Mouse (Mus musculus) neural tube, embryonic 13.5 days (tissue): ENCODE results near the gene Cdk5rap3. TPM values are rescaled to one million over a fixed set of nuclear protein-coding genes. Genes with fewer than 3 reads are reported as not detected.

Experiments
- ATAC-seq: fragments of 200-750 bp; cut with Nextera tagmentation; 2 replicates; pipeline ENCODE4 v1.8.0; 2017; ENCODE audit warnings: low read depth, mild to moderate bottlenecking, moderate TSS enrichment, moderate library complexity
- H3K27ac ChIP-seq: fragments of 300-500 bp; sonication (generic); replicated peaks from 2 replicates; pipeline ENCODE4 v1.5.1; 2015; ENCODE audit warnings: moderate library complexity, mild to moderate bottlenecking, inconsistent platforms
- H3K27me3 ChIP-seq: fragments of 300-500 bp; sonication (generic); 2 replicates; pipeline ENCODE4 v1.6.1; 2015; ENCODE audit warnings: mild to moderate bottlenecking, inconsistent platforms
- H3K36me3 ChIP-seq: fragments of 300-500 bp; sonication (generic); 2 replicates; pipeline ENCODE4 v1.6.1; 2015; ENCODE audit warnings: mild to moderate bottlenecking, inconsistent platforms
- H3K4me1 ChIP-seq: fragments of 300-500 bp; sonication (generic); replicated peaks from 2 replicates; pipeline ENCODE4 v1.6.1; 2015; ENCODE audit warnings: inconsistent platforms
- H3K4me2 ChIP-seq: fragments of 300-500 bp; sonication (generic); 2 replicates; pipeline ENCODE4 v1.6.1; 2015; ENCODE audit warnings: inconsistent platforms, mild to moderate bottlenecking, moderate library complexity
- H3K4me3 ChIP-seq: fragments of 300-500 bp; sonication (generic); 2 replicates; pipeline ENCODE4 v1.5.1; 2015; ENCODE audit warnings: mild to moderate bottlenecking, inconsistent platforms
- H3K9ac ChIP-seq: fragments of 300-500 bp; sonication (generic); 2 replicates; pipeline ENCODE4 v1.6.1; 2015; ENCODE audit warnings: moderate library complexity, mild to moderate bottlenecking, inconsistent platforms
- H3K9me3 ChIP-seq: fragments of 300-500 bp; sonication (generic); 2 replicates; pipeline ENCODE4 v1.6.1; 2016; ENCODE audit warnings: inconsistent platforms
- WGBS: fragments of 180-500 bp; shearing (Covaris S2); methylation state at CpG from one replicate; pipeline ENCODE4 v1.1.7; 2015; 5-methylcytosine and 5-hydroxymethylcytosine counted together
- polyA plus RNA-seq: library from polyadenylated mRNA; unstranded; fragments of >200 nt; fragmentation: Nextera tagmentation; extraction: Ambion mirVana; gene quantifications from 2 replicates; pipeline ENCODE4 v1.2.1, GENCODE M21; 2015

The Cdk5rap3 gene
- 79.2 and 92.0 TPM in 2 replicates for polyA plus RNA-seq

GRCm38 (mm10) chr11:96916044-96916884, at the start of gene Cdk5rap3:
Gene Cdk5rap3 (minus strand): TSS chr11:96916496.
- Histone ChIP-seq H3K9ac (peak within 1 kb of the TSS; percentile 81), H3K27ac (peak within 1 kb of the TSS; percentile 79)

DNA sequence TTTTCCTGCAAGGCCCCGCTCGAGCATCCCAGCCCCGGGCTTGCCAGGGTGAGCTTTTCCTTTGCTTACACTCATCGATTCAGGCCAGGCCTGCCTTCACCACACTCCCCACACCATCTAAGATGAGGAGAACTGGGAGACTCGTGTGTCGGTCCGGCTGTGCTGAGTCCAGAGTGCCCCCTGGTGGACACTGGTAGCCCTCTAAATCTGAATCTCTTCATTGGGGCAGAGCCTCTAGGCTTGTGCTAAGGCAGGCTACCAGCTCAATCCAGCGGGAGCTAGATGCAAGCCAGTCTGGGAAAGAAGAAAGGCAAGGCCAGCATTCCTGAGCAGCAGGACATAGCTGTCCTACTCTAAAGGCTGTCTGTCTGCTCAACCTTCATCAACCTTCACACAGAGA, 47.3 kb upstream of the Cdk5rap3 start:
- peak; percentile 61; the same call in 1 of the 2 replicates for ATAC-seq
- H3K4me1 ChIP-seq: peaks cover 10% of the 10 kb centered on the region; the same call in 1 of the 2 replicates
- peaks cover 45% of the 10 kb centered on the region for H3K36me3 ChIP-seq
- WGBS: 22% methylated on average over 8 of the region's 8 CpGs
- H3K9ac ChIP-seq: peak overlapping the region; percentile 17; the same call in 1 of the 2 replicates
- H3K27me3 ChIP-seq: no peaks in the 10 kb centered on the region
- H3K27ac ChIP-seq: no peak overlapping the region; the same call in 1 of the 2 replicates
- H3K9me3 ChIP-seq: no peaks in the 10 kb centered on the region
- no peak overlapping the region for H3K4me2 ChIP-seq
- no peak overlapping the region for H3K4me3 ChIP-seq

More at GRCm38 (mm10) chr11:96916044-96916884, at the start of gene Cdk5rap3:
- ATAC-seq: peak; percentile 98
- H3K27me3 ChIP-seq: peaks cover 2% of the 10 kb centered on the region; the same call in 1 of the 2 replicates
- under 1% methylated on average over 55 of the region's 55 CpGs for WGBS
- H3K4me1 ChIP-seq: peaks cover 14% of the 10 kb centered on the region
- peak within 1 kb of the TSS; percentile 83 for H3K4me2 ChIP-seq
- H3K36me3 ChIP-seq: peaks cover 22% of the 10 kb centered on the region
- H3K9me3 ChIP-seq: no peaks in the 10 kb centered on the region
- H3K4me3 ChIP-seq: peak within 1 kb of the TSS; percentile 83

- Histone ChIP-seq H3K9ac (no peak overlapping the region), H3K36me3 (peaks cover 93% of the 10 kb centered on the region), H3K27me3 (no peaks in the 10 kb centered on the region), H3K27ac (no peak overlapping the region), H3K4me1 (no peaks in the 10 kb centered on the region), H3K4me3 (no peak overlapping the region), H3K4me2 (no peak overlapping the region), H3K9me3 (no peaks in the 10 kb centered on the region)
- ATAC-seq: no peak
- 93% methylated on average over 10 of the region's 10 CpGs for WGBS
Measured at GRCm38 (mm10) chr11:96957061-96957805, 40.9 kb upstream of the Cdk5rap3 start.

- 61% methylated on average over 20 of the region's 20 CpGs for WGBS
- H3K4me1 ChIP-seq: no peaks in the 10 kb centered on the region
- H3K4me2 ChIP-seq: no peak overlapping the region
- H3K27ac ChIP-seq: no peak overlapping the region
- H3K9me3 ChIP-seq: no peaks in the 10 kb centered on the region
- H3K27me3 ChIP-seq: no peaks in the 10 kb centered on the region
- H3K9ac ChIP-seq: no peak overlapping the region
- no peak for ATAC-seq
- H3K4me3 ChIP-seq: no peak overlapping the region
- H3K36me3 ChIP-seq: peaks cover 93% of the 10 kb centered on the region
Measured at GRCm38 (mm10) chr11:96956009-96956724, 39.9 kb upstream of the Cdk5rap3 start.

- Histone ChIP-seq H3K27me3 (no peaks in the 10 kb centered on the region), H3K4me1 (no peaks in the 10 kb centered on the region), H3K4me3 (no peak overlapping the region), H3K9me3 (no peaks in the 10 kb centered on the region), H3K4me2 (no peak overlapping the region), H3K36me3 (peaks cover 93% of the 10 kb centered on the region), H3K9ac (no peak overlapping the region), H3K27ac (no peak overlapping the region)
- ATAC-seq: no peak
- WGBS: 91% methylated on average over 4 of the region's 4 CpGs
Measured at GRCm38 (mm10) chr11:96955094-96955493, 38.8 kb upstream of the Cdk5rap3 start.

- 83% methylated on average over 6 of the region's 6 CpGs for WGBS
- ATAC-seq: no peak
- peaks cover 87% of the 10 kb centered on the region for H3K36me3 ChIP-seq
- H3K27ac ChIP-seq: no peak overlapping the region
- H3K9ac ChIP-seq: no peak overlapping the region
- no peaks in the 10 kb centered on the region for H3K4me1 ChIP-seq
- H3K4me3 ChIP-seq: no peak overlapping the region
- H3K9me3 ChIP-seq: no peaks in the 10 kb centered on the region
- H3K4me2 ChIP-seq: no peak overlapping the region
- H3K27me3 ChIP-seq: no peaks in the 10 kb centered on the region
Measured at GRCm38 (mm10) chr11:96952896-96953295, 36.6 kb upstream of the Cdk5rap3 start.

GRCm38 (mm10) chr11:96952426-96952825, 36.1 kb upstream of the Cdk5rap3 start:
- H3K4me3 ChIP-seq: no peak overlapping the region
- H3K36me3 ChIP-seq: peaks cover 82% of the 10 kb centered on the region
- WGBS: 91% methylated on average over 10 of the region's 10 CpGs
- H3K27me3 ChIP-seq: no peaks in the 10 kb centered on the region
- H3K9ac ChIP-seq: no peak overlapping the region
- H3K27ac ChIP-seq: no peak overlapping the region
- no peaks in the 10 kb centered on the region for H3K9me3 ChIP-seq
- no peaks in the 10 kb centered on the region for H3K4me1 ChIP-seq
- no peak for ATAC-seq
- H3K4me2 ChIP-seq: no peak overlapping the region

GRCm38 (mm10) chr11:96950767-96951166, 34.5 kb upstream of the Cdk5rap3 start:
- WGBS: 95% methylated on average over 3 of the region's 3 CpGs
- H3K9me3 ChIP-seq: no peaks in the 10 kb centered on the region
- H3K4me3 ChIP-seq: no peak overlapping the region
- H3K36me3 ChIP-seq: peaks cover 66% of the 10 kb centered on the region
- ATAC-seq: no peak
- no peaks in the 10 kb centered on the region for H3K4me1 ChIP-seq
- no peak overlapping the region for H3K27ac ChIP-seq
- H3K9ac ChIP-seq: no peak overlapping the region
- no peaks in the 10 kb centered on the region for H3K27me3 ChIP-seq
- no peak overlapping the region for H3K4me2 ChIP-seq

- Histone ChIP-seq H3K9me3 (no peaks in the 10 kb centered on the region), H3K4me2 (no peak overlapping the region), H3K4me1 (peaks cover 18% of the 10 kb centered on the region), H3K4me3 (no peak overlapping the region), H3K27ac (no peak overlapping the region), H3K27me3 (peaks cover 1% of the 10 kb centered on the region; the same call in 1 of the 2 replicates), H3K9ac (no peak overlapping the region), H3K36me3 (peaks cover 38% of the 10 kb centered on the region)
- ATAC-seq: no peak
- WGBS: 95% methylated on average over 4 of the region's 4 CpGs
Measured at GRCm38 (mm10) chr11:96947849-96948248, 31.6 kb upstream of the Cdk5rap3 start.

DNA sequence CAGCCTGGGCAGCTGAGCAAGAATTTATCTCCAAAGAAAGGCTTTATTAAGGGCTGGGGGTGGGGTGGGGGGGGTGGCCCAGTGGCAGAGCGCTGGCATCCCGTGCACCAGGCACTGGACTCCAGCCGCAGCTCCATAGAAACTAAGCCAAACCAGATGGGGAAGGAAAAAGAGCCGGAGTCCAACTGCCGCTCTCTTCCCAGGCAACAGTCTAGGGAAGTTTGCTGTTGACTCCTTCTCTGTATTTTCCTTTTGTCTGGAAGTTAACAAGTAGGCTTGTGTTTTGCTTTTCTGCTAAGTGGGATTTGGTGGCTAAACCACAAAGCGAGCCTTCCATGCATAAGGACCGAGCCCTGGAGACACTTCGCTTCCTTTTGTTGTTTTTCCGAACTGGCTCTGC, 30.2 kb upstream of the Cdk5rap3 start:
- H3K9me3 ChIP-seq: no peaks in the 10 kb centered on the region
- no peak overlapping the region for H3K4me2 ChIP-seq
- peaks cover 25% of the 10 kb centered on the region for H3K36me3 ChIP-seq
- 83% methylated on average over 9 of the region's 9 CpGs for WGBS
- no peak overlapping the region for H3K9ac ChIP-seq
- peaks cover 18% of the 10 kb centered on the region for H3K4me1 ChIP-seq
- ATAC-seq: no peak
- H3K27me3 ChIP-seq: peaks cover 4% of the 10 kb centered on the region; the same call in 1 of the 2 replicates
- no peak overlapping the region for H3K27ac ChIP-seq
- no peak overlapping the region for H3K4me3 ChIP-seq

DNA sequence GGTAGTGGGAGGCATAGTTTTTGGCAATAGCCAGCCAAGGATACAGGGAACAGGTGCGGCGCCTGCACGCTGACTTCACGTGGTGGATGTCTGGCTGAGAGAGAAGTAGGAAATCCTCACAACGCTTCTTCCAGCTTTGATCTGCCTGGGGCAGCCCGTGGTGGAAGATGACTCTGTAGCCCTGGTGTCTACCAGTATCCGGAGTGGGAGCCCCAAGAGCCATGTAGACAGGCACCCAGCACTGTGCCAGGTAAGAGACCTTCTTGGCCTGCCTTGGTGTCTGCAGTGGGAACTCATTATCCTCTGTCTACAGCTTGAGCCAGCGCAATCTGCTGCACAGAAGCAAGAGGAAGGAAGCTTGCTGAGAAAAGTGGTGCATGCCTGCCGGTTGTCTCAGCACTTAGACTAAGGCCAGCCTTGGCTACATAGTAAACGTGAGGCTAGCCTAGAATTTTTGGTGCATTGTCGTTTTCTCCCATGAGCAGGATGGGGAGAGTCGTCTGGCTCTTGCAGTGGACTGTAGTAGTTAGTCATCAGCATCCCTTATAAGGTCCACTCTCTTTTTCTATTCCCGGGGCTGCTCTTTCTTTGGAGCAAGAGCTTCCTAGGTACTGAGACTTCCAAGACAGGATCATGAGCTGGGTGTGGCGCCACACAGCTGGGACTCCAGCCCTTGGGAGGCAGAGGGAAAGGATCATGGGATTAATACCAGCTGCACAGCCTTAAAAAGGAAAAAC, 28.7 kb upstream of the Cdk5rap3 start:
- Histone ChIP-seq H3K9ac (peak overlapping the region; percentile 73), H3K4me3 (peak overlapping the region; percentile 54), H3K4me1 (peaks cover 18% of the 10 kb centered on the region), H3K27ac (no peak overlapping the region), H3K9me3 (no peaks in the 10 kb centered on the region), H3K4me2 (peak overlapping the region; percentile 85), H3K27me3 (peaks cover 4% of the 10 kb centered on the region; the same call in 1 of the 2 replicates), H3K36me3 (peaks cover 10% of the 10 kb centered on the region)
- 86% methylated on average over 14 of the region's 14 CpGs for WGBS
- ATAC-seq: no peak
